18 mouse cellular contexts compared by ENCODE assay signal in the genomic region with DNA sequence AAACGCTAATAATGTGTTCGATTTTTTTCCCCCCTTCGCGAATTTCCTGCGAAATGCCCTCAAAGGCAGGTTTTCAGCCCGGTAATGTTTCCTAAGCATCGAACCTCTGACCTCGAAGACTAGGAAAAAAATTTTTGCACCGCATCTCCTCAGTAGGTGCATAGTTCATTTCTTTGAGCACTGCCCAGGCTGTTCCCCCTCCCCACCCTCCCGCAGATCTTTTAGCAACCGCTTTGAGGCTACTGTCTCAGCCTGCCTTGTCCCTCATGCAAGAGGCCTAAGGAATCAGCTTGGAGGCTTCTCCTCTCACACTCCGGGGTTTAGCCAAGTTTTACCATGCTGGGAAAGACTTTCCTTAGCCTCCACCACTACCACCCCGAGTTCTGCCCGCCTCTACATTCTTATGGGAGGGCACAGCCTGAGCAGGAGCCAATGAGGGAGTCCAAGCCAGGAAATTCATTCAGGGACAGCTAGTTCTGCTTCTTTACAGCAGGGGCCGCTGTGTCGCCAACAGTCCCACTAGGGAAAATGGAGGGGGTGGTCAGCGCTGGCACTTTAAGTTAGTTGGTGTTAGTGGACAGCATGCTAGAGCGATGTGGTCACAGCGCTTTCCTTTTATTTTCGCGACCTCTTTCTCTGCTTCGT. TPM values are rescaled to one million over a fixed set of nuclear protein-coding genes. Genes with fewer than 3 reads are reported as not detected.
DNase-seq lines count a peak whose midpoint lies in the region; ATAC-seq and TF ChIP-seq lines count a peak whose summit lies in the region.
"Not testable (repeated sequence)": the region's sequence is repeated elsewhere in the genome, so short reads cannot be mapped to it uniquely, and the experiment has no call there.
"Had no signal": no experiment of that assay in that cellular context is flagged by ENCODE, and none has a peak within 500 bp of the region (broad histone marks: within the 10 kb centered on the region; RNA-seq: fewer than 3 reads in every experiment).

No protein-coding gene starts in this region.

- WGBS in embryonic facial prominence, embryonic 11.5 days = no CpG with 5 or more reads among the region's 22 CpGs
- no CpG with 5 or more reads among the region's 22 CpGs for whole genome bisulfite sequencing in forebrain, postnatal 0 days
- no CpG with 5 or more reads among the region's 22 CpGs for WGBS in hindbrain, embryonic 12.5 days
- no CpG with 5 or more reads among the region's 22 CpGs for WGBS in kidney, embryonic 14.5 days
- no CpG with 5 or more reads among the region's 22 CpGs for WGBS in liver, embryonic 11.5 days
- no CpG with 5 or more reads among the region's 22 CpGs for WGBS in midbrain, embryonic 11.5 days
- WGBS in neural tube, embryonic 12.5 days = no CpG with 5 or more reads among the region's 22 CpGs

- not testable (repeated sequence) for H3K9me3 ChIP-seq in embryonic facial prominence, embryonic 11.5 days (replicated peaks; ENCODE audit: control insufficient read depth, low read length); forebrain, postnatal 0 days (ENCODE audit: low read length); hindbrain, embryonic 12.5 days (replicated peaks); kidney, embryonic 14.5 days (ENCODE audit: control insufficient read depth, low read length); liver, embryonic 11.5 days (ENCODE audit: control insufficient read depth, low read length); midbrain, embryonic 11.5 days (ENCODE audit: control insufficient read depth, low read length); neural tube, embryonic 12.5 days

- not testable (repeated sequence) for H3K4me1 ChIP-seq in embryonic facial prominence, embryonic 11.5 days (ENCODE audit: control insufficient read depth, insufficient read depth, low read length); forebrain, postnatal 0 days (ENCODE audit: insufficient read depth); hindbrain, embryonic 12.5 days; kidney, embryonic 14.5 days (ENCODE audit: control insufficient read depth, insufficient read depth, low read length); liver, embryonic 11.5 days (replicated peaks; ENCODE audit: control insufficient read depth, insufficient read depth, low read length); midbrain, embryonic 11.5 days (ENCODE audit: control insufficient read depth, insufficient read depth, low read length); neural tube, embryonic 12.5 days

- not testable (repeated sequence) for H3K4me3 ChIP-seq in embryonic facial prominence, embryonic 11.5 days (ENCODE audit: low read depth, low read length); forebrain, postnatal 0 days (ENCODE audit: low read depth, low read length); hindbrain, embryonic 12.5 days; kidney, embryonic 14.5 days (ENCODE audit: low read length); liver, embryonic 11.5 days (ENCODE audit: low read depth, low read length); midbrain, embryonic 11.5 days (ENCODE audit: low read depth, low read length); neural tube, embryonic 12.5 days

- not testable (repeated sequence) for TF ChIP-seq CTCF in forebrain, postnatal 0 days (IDR thresholded peaks at IDR 0.05; ENCODE audit: low read depth)

- H3K36me3 ChIP-seq in embryonic facial prominence, embryonic 11.5 days (replicated peaks; ENCODE audit: control insufficient read depth, insufficient read depth, low read depth, low read length); forebrain, postnatal 0 days (ENCODE audit: insufficient read depth); hindbrain, embryonic 12.5 days; kidney, embryonic 14.5 days (ENCODE audit: control insufficient read depth, insufficient read depth, low read length); liver, embryonic 11.5 days (ENCODE audit: control insufficient read depth, insufficient read depth, low read length); midbrain, embryonic 11.5 days (ENCODE audit: control insufficient read depth, insufficient read depth, low read length); neural tube, embryonic 12.5 days: not testable (repeated sequence)

- H3K27ac ChIP-seq in embryonic facial prominence, embryonic 11.5 days (replicated peaks; ENCODE audit: low read depth, low read length); forebrain, postnatal 0 days (ENCODE audit: low read depth, low read length); hindbrain, embryonic 12.5 days; kidney, embryonic 14.5 days (ENCODE audit: low read depth, low read length); liver, embryonic 11.5 days (ENCODE audit: low read depth, low read length); midbrain, embryonic 11.5 days (ENCODE audit: low read depth, low read length); neural tube, embryonic 12.5 days: not testable (repeated sequence)

- not testable (repeated sequence) for H3K4me2 ChIP-seq in embryonic facial prominence, embryonic 11.5 days (ENCODE audit: low read depth, low read length); forebrain, postnatal 0 days (ENCODE audit: low read depth); hindbrain, embryonic 12.5 days (replicated peaks); kidney, embryonic 14.5 days (replicated peaks; ENCODE audit: low read depth, low read length); liver, embryonic 11.5 days; midbrain, embryonic 11.5 days; neural tube, embryonic 12.5 days (replicated peaks)

- not testable (repeated sequence) for H3K9ac ChIP-seq in embryonic facial prominence, embryonic 11.5 days (replicated peaks; ENCODE audit: low read length); forebrain, postnatal 0 days; hindbrain, embryonic 12.5 days; kidney, embryonic 14.5 days (ENCODE audit: low read depth, low read length); liver, embryonic 11.5 days (ENCODE audit: low read depth, low read length); midbrain, embryonic 11.5 days (ENCODE audit: low read length); neural tube, embryonic 12.5 days

- not testable (repeated sequence) for H3K27me3 ChIP-seq in embryonic facial prominence, embryonic 11.5 days (ENCODE audit: control insufficient read depth, insufficient read depth, low read length); forebrain, postnatal 0 days (ENCODE audit: insufficient read depth, low read length); hindbrain, embryonic 12.5 days; kidney, embryonic 14.5 days (ENCODE audit: control insufficient read depth, insufficient read depth, low read length); liver, embryonic 11.5 days (replicated peaks; ENCODE audit: control insufficient read depth, insufficient read depth, low read length); midbrain, embryonic 11.5 days (ENCODE audit: control insufficient read depth, insufficient read depth, low read length); neural tube, embryonic 12.5 days (replicated peaks)

- DNase-seq in embryonic facial prominence, embryonic 11.5 days (ENCODE audit: low spot score); forebrain, postnatal 0 days; liver, embryonic 11.5 days (ENCODE audit: low spot score); midbrain, embryonic 11.5 days (ENCODE audit: low spot score, missing footprints): not testable (repeated sequence)

- ATAC-seq in embryonic facial prominence, embryonic 11.5 days (replicated peaks; ENCODE audit: insufficient number of reproducible peaks, low FRiP score, low TSS enrichment, low read depth) = peak; percentile 83
- ATAC-seq in forebrain, postnatal 0 days = peak; percentile 82
- ATAC-seq in hindbrain, embryonic 12.5 days (ENCODE audit: low FRiP score) = peak; percentile 88
- peak; percentile 96 for ATAC-seq in kidney, embryonic 14.5 days (ENCODE audit: low FRiP score, low TSS enrichment)
- peak; percentile 47 for ATAC-seq in liver, embryonic 11.5 days (replicated peaks; ENCODE audit: low FRiP score)
- peak; percentile 96 for ATAC-seq in midbrain, embryonic 11.5 days (ENCODE audit: low FRiP score)
- ATAC-seq in neural tube, embryonic 12.5 days (ENCODE audit: low FRiP score, low read depth) = peak; percentile 87

RNA-seq across cellular contexts. Expression of a gene that starts 28.2 kb away (rescaled TPM):
- polyA plus RNA-seq in embryonic facial prominence, embryonic 11.5 days (2014; fragmentation: Nextera tagmentation; extraction: Ambion mirVana) = not detected in 2 replicates
- total RNA-seq in forebrain, postnatal 0 days (2014; rRNA removed) = not detected in 2 replicates
- polyA plus RNA-seq in forebrain, postnatal 0 days (2015; fragmentation: Nextera tagmentation; extraction: Ambion mirVana) = not detected in 2 replicates
- polyA plus RNA-seq in hindbrain, embryonic 12.5 days (2016; fragmentation: Nextera tagmentation; extraction: Ambion mirVana) = not detected in 2 replicates
- not detected in 2 replicates for polyA plus RNA-seq in kidney, embryonic 14.5 days (2014; fragmentation: Nextera tagmentation; extraction: Ambion mirVana)
- not detected in 2 replicates for polyA plus RNA-seq in liver, embryonic 11.5 days (2014; fragmentation: Nextera tagmentation; extraction: Ambion mirVana)
- polyA plus RNA-seq in midbrain, embryonic 11.5 days (2014; fragmentation: Nextera tagmentation; extraction: Ambion mirVana) = not detected in 2 replicates
- not detected in 2 replicates for polyA plus RNA-seq in neural tube, embryonic 12.5 days (2016; fragmentation: Nextera tagmentation; extraction: Ambion mirVana)
- total RNA-seq: adrenal gland, postnatal 10 days; gastrocnemius, postnatal 14 days; heart, adult 8-10 months; heart, postnatal 14 days; layer of hippocampus, adult 8-10 months; left cerebral cortex, adult 18-20 months; left cerebral cortex, postnatal 4 days had no signal
- polyA plus RNA-seq: brain, embryonic 14.5 days; erythroblast, embryonic 14.5 days; intestine, embryonic 15.5 days; liver, embryonic 15.5 days had no signal

RNA-seq across cellular contexts. Expression of a gene that starts 48.0 kb away (rescaled TPM):
- polyA plus RNA-seq in embryonic facial prominence, embryonic 11.5 days (2014; fragmentation: Nextera tagmentation; extraction: Ambion mirVana) = not detected in 2 replicates
- total RNA-seq in forebrain, postnatal 0 days (2014; rRNA removed) = not detected in 2 replicates
- not detected in 2 replicates for polyA plus RNA-seq in forebrain, postnatal 0 days (2015; fragmentation: Nextera tagmentation; extraction: Ambion mirVana)
- not detected in 2 replicates for polyA plus RNA-seq in hindbrain, embryonic 12.5 days (2016; fragmentation: Nextera tagmentation; extraction: Ambion mirVana)
- polyA plus RNA-seq in kidney, embryonic 14.5 days (2014; fragmentation: Nextera tagmentation; extraction: Ambion mirVana) = not detected in 2 replicates
- polyA plus RNA-seq in liver, embryonic 11.5 days (2014; fragmentation: Nextera tagmentation; extraction: Ambion mirVana) = not detected in 2 replicates
- not detected in 2 replicates for polyA plus RNA-seq in midbrain, embryonic 11.5 days (2014; fragmentation: Nextera tagmentation; extraction: Ambion mirVana)
- not detected in 2 replicates for polyA plus RNA-seq in neural tube, embryonic 12.5 days (2016; fragmentation: Nextera tagmentation; extraction: Ambion mirVana)
- total RNA-seq: adrenal gland, postnatal 10 days; gastrocnemius, postnatal 14 days; heart, adult 8-10 months; heart, postnatal 14 days; layer of hippocampus, adult 8-10 months; left cerebral cortex, adult 18-20 months; left cerebral cortex, postnatal 4 days had no signal
- polyA plus RNA-seq: brain, embryonic 14.5 days; erythroblast, embryonic 14.5 days; intestine, embryonic 15.5 days; liver, embryonic 15.5 days had no signal

RNA-seq across cellular contexts. Expression of a gene that starts 53.4 kb away (rescaled TPM):
- not detected in 2 replicates for polyA plus RNA-seq in embryonic facial prominence, embryonic 11.5 days (2014; fragmentation: Nextera tagmentation; extraction: Ambion mirVana)
- 0.15 TPM in 1 of 2 replicates, not detected in the other for total RNA-seq in forebrain, postnatal 0 days (2014; rRNA removed)
- not detected in 2 replicates for polyA plus RNA-seq in forebrain, postnatal 0 days (2015; fragmentation: Nextera tagmentation; extraction: Ambion mirVana)
- not detected in 2 replicates for polyA plus RNA-seq in hindbrain, embryonic 12.5 days (2016; fragmentation: Nextera tagmentation; extraction: Ambion mirVana)
- polyA plus RNA-seq in kidney, embryonic 14.5 days (2014; fragmentation: Nextera tagmentation; extraction: Ambion mirVana) = not detected in 2 replicates
- polyA plus RNA-seq in liver, embryonic 11.5 days (2014; fragmentation: Nextera tagmentation; extraction: Ambion mirVana) = not detected in 2 replicates
- not detected in 2 replicates for polyA plus RNA-seq in midbrain, embryonic 11.5 days (2014; fragmentation: Nextera tagmentation; extraction: Ambion mirVana)
- not detected in 2 replicates for polyA plus RNA-seq in neural tube, embryonic 12.5 days (2016; fragmentation: Nextera tagmentation; extraction: Ambion mirVana)
- total RNA-seq: layer of hippocampus, adult 8-10 months; left cerebral cortex, postnatal 4 days had no signal
- polyA plus RNA-seq: brain, embryonic 14.5 days; erythroblast, embryonic 14.5 days had no signal
